Mouse (Mus musculus) CH12.LX (cell line): ENCODE measurements at regions not wholly inside any gene's neighbourhood (a gene's known extent, or its start where the extent isn't known, plus 50 kb on each side); places are given as distances from the start of the nearest gene placed in this dataset.

Source experiments
- CTCF ChIP-seq, 2 experiments: IDR thresholded peaks in 1 of 2; conservative IDR thresholded peaks in 1 of 2; 2 replicates each; pipeline ENCODE4 v1.5.1; 2011 to 2012; ENCODE audit warnings: low read depth in 2 of 2, low read length in 2 of 2, improper control_type of control experiment in 1 of 2, inconsistent platforms in 1 of 2, mild to moderate bottlenecking in 1 of 2, moderate library complexity in 1 of 2
- E2F4 ChIP-seq: IDR thresholded peaks from 2 replicates; pipeline ENCODE4 v1.6.1; 2011; ENCODE audit warnings: low read depth, low read length, improper control_type of control experiment; ENCODE audit not compliant: insufficient replicate concordance
- ELF1 ChIP-seq: IDR thresholded peaks from 2 replicates; pipeline ENCODE4 v1.6.1; 2014; ENCODE audit warnings: low read depth, mild to moderate bottlenecking, inconsistent platforms, low read length, improper control_type of control experiment

DNA sequence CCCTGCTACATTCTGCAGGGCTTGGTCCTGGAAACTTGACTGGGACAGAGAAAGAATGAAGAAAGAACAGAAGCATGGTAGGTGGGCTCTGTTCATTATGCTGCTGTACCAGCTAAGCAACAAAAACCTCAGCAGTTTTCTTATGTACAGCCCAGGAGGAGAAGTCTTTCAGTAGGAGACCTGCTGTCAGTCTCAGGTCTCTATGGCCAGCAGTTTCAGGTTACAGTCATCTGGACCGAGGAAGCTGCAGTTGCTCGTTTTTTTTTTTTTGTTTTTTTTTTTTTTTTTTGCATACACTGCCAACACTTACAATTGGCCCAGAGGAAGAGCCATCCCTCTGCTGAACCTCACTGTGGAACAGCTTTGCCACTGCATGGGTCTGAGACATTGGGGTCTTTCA is 180.7 kb upstream of the Fundc1 start:
- no peak for TF ChIP-seq CTCF (conservative IDR thresholded peaks at IDR 0.05 in 1 of 2, IDR thresholded peaks at IDR 0.05 in 1 of 2; ENCODE audit: low read depth in 2 of 2, low read length in 2 of 2)
- TF ChIP-seq E2F4 = no peak
- no peak for TF ChIP-seq ELF1
